Mouse (Mus musculus): Measurements from ENCODE around the gene Gm13124. TPM values are rescaled to one million over a fixed set of nuclear protein-coding genes. Genes with fewer than 3 reads are reported as not detected.
"Not testable (repeated sequence)": the region's sequence is repeated elsewhere in the genome, so short reads cannot be mapped to it uniquely, and the experiment has no call there.

The Gm13124 gene
- not detected in 2 replicates for polyA plus RNA-seq (2016; fragmentation: Nextera tagmentation; extraction: Ambion mirVana)

GRCm38 (mm10) chr4:144565034-144565433 is at the start of gene Gm13124:
Gm13124 (minus strand) TSS chr4:144565134.
- no peaks in the 10 kb centered on the region for H3K27me3 ChIP-seq (ENCODE audit: low read depth, poor library complexity, severe bottlenecking)
- no peak for DNase-seq (ENCODE audit: low spot score)
- WGBS, result 91% methylated on average over 1 of the region's 1 CpGs
- H3K4me1 ChIP-seq, result no peaks in the 10 kb centered on the region
- H3K36me3 ChIP-seq, result no peaks in the 10 kb centered on the region
- H3K9me3 ChIP-seq (replicated peaks), result no peaks in the 10 kb centered on the region
- no peak within 1 kb of the TSS for H3K27ac ChIP-seq
- no peak within 1 kb of the TSS for H3K4me3 ChIP-seq

GRCm38 (mm10) chr4:144614586-144614985 is 49.7 kb upstream of the Gm13124 start:
- no peak overlapping the region for H3K4me3 ChIP-seq
- no peaks in the 10 kb centered on the region for H3K9me3 ChIP-seq (replicated peaks)
- no peak for DNase-seq (ENCODE audit: low spot score)
- no peak overlapping the region for H3K27ac ChIP-seq
- no peaks in the 10 kb centered on the region for H3K36me3 ChIP-seq
- H3K27me3 ChIP-seq (ENCODE audit: low read depth, poor library complexity, severe bottlenecking), result no peaks in the 10 kb centered on the region
- H3K4me1 ChIP-seq, result no peaks in the 10 kb centered on the region
- 82% methylated on average over 1 of the region's 1 CpGs for WGBS

GRCm38 (mm10) chr4:144613407-144613806 is 48.5 kb upstream of the Gm13124 start, which contains the start of gene Aadacl4:
Aadacl4 (plus strand) TSS chr4:144613707.
- Histone ChIP-seq H3K9me3 (replicated peaks) (no peaks in the 10 kb centered on the region), H3K27me3 (ENCODE audit: low read depth, poor library complexity, severe bottlenecking) (no peaks in the 10 kb centered on the region), H3K4me3 (no peak within 1 kb of the TSS), H3K4me1 (no peaks in the 10 kb centered on the region), H3K36me3 (no peaks in the 10 kb centered on the region), H3K27ac (no peak within 1 kb of the TSS)
- DNase-seq (ENCODE audit: low spot score), result no peak
- 79% methylated on average over 1 of the region's 1 CpGs for WGBS

- Histone ChIP-seq H3K36me3 (no peaks in the 10 kb centered on the region), H3K4me1 (no peaks in the 10 kb centered on the region), H3K4me3 (no peak overlapping the region), H3K9me3 (replicated peaks) (0 out of 2 replicates have a peak, but pooled peaks cover 2% of the 10 kb centered on the region), H3K27ac (no peak overlapping the region), H3K27me3 (ENCODE audit: low read depth, poor library complexity, severe bottlenecking) (no peaks in the 10 kb centered on the region)
- DNase-seq (ENCODE audit: low spot score), result no peak
These were observed 27.9 kb upstream of the Gm13124 start for GRCm38 (mm10) chr4:144592790-144593189.

GRCm38 (mm10) chr4:144586207-144586606 is 21.3 kb upstream of the Gm13124 start:
- not testable (repeated sequence) for H3K4me1 ChIP-seq; H3K27ac ChIP-seq; H3K9me3 ChIP-seq (replicated peaks); H3K4me3 ChIP-seq; H3K27me3 ChIP-seq (ENCODE audit: low read depth, poor library complexity, severe bottlenecking); H3K36me3 ChIP-seq; DNase-seq (ENCODE audit: low spot score)
- WGBS, result 88% methylated on average over 13 of the region's 16 CpGs

GRCm38 (mm10) chr4:144567752-144568151 is 2.8 kb upstream of the Gm13124 start:
- no peak overlapping the region for H3K4me3 ChIP-seq
- no peaks in the 10 kb centered on the region for H3K9me3 ChIP-seq (replicated peaks)
- H3K27me3 ChIP-seq (ENCODE audit: low read depth, poor library complexity, severe bottlenecking), result no peaks in the 10 kb centered on the region
- DNase-seq (ENCODE audit: low spot score), result no peak
- no peaks in the 10 kb centered on the region for H3K36me3 ChIP-seq
- H3K4me1 ChIP-seq, result no peaks in the 10 kb centered on the region
- H3K27ac ChIP-seq, result no peak overlapping the region

- Histone ChIP-seq H3K27me3 (ENCODE audit: low read depth, poor library complexity, severe bottlenecking) (no peaks in the 10 kb centered on the region), H3K36me3 (no peaks in the 10 kb centered on the region), H3K27ac (no peak overlapping the region), H3K4me3 (no peak overlapping the region), H3K9me3 (replicated peaks) (no peaks in the 10 kb centered on the region), H3K4me1 (no peaks in the 10 kb centered on the region)
- 64% methylated on average over 2 of the region's 2 CpGs for WGBS
- DNase-seq (ENCODE audit: low spot score), result no peak
These were observed 3.7 kb downstream of the Gm13124 start for GRCm38 (mm10) chr4:144561205-144561604.

GRCm38 (mm10) chr4:144559792-144560191 is 5.1 kb downstream of the Gm13124 start:
- Histone ChIP-seq H3K4me3 (no peak overlapping the region), H3K36me3 (no peaks in the 10 kb centered on the region), H3K27ac (no peak overlapping the region), H3K4me1 (no peaks in the 10 kb centered on the region), H3K9me3 (replicated peaks) (no peaks in the 10 kb centered on the region), H3K27me3 (ENCODE audit: low read depth, poor library complexity, severe bottlenecking) (no peaks in the 10 kb centered on the region)
- DNase-seq (ENCODE audit: low spot score), result no peak

GRCm38 (mm10) chr4:144551156-144551555 is 13.8 kb downstream of the Gm13124 start:
- H3K27ac ChIP-seq, result no peak overlapping the region
- H3K4me3 ChIP-seq, result no peak overlapping the region
- H3K4me1 ChIP-seq, result no peaks in the 10 kb centered on the region
- no peak for DNase-seq (ENCODE audit: low spot score)
- H3K9me3 ChIP-seq (replicated peaks), result no peaks in the 10 kb centered on the region; the same call in 1 of the 2 replicates
- no peaks in the 10 kb centered on the region for H3K27me3 ChIP-seq (ENCODE audit: low read depth, poor library complexity, severe bottlenecking)
- no peaks in the 10 kb centered on the region for H3K36me3 ChIP-seq

- H3K4me1 ChIP-seq; H3K27ac ChIP-seq; DNase-seq (ENCODE audit: low spot score); H3K4me3 ChIP-seq; H3K27me3 ChIP-seq (ENCODE audit: low read depth, poor library complexity, severe bottlenecking); H3K9me3 ChIP-seq (replicated peaks); H3K36me3 ChIP-seq: not testable (repeated sequence)
- 92% methylated on average over 13 of the region's 13 CpGs for WGBS
These were observed 19.6 kb downstream of the Gm13124 start for GRCm38 (mm10) chr4:144545339-144545738.

GRCm38 (mm10) chr4:144544689-144545088 is 20.2 kb downstream of the Gm13124 start:
- Histone ChIP-seq H3K36me3 (no peaks in the 10 kb centered on the region), H3K4me1 (no peaks in the 10 kb centered on the region), H3K9me3 (replicated peaks) (no peaks in the 10 kb centered on the region; the same call in 1 of the 2 replicates), H3K27me3 (ENCODE audit: low read depth, poor library complexity, severe bottlenecking) (no peaks in the 10 kb centered on the region), H3K27ac (no peak overlapping the region), H3K4me3 (no peak overlapping the region)
- DNase-seq (ENCODE audit: low spot score), result no peak
- 94% methylated on average over 1 of the region's 1 CpGs for whole genome bisulfite sequencing

- no peaks in the 10 kb centered on the region for H3K27me3 ChIP-seq (ENCODE audit: low read depth, poor library complexity, severe bottlenecking)
These were observed 45.4 kb downstream of the Gm13124 start, which contains the start of gene 9430007A20Rik for GRCm38 (mm10) chr4:144519522-144519921. 9430007A20Rik (plus strand) TSS chr4:144519822.

GRCm38 (mm10) chr4:144506518-144506917 is 58.4 kb downstream of the Gm13124 start:
- Histone ChIP-seq H3K27ac (no peak overlapping the region), H3K4me1 (no peaks in the 10 kb centered on the region), H3K9me3 (replicated peaks) (no peaks in the 10 kb centered on the region; the same call in 1 of the 2 replicates), H3K27me3 (ENCODE audit: low read depth, poor library complexity, severe bottlenecking) (no peaks in the 10 kb centered on the region), H3K4me3 (no peak overlapping the region), H3K36me3 (no peaks in the 10 kb centered on the region)
- 90% methylated on average over 1 of the region's 1 CpGs for WGBS
- no peak for DNase-seq (ENCODE audit: low spot score)

More at GRCm38 (mm10) chr4:144519522-144519921, 45.4 kb downstream of the Gm13124 start, which contains the start of gene 9430007A20Rik:
- no peak within 1 kb of the TSS for H3K4me3 ChIP-seq
- no peaks in the 10 kb centered on the region for H3K9me3 ChIP-seq (replicated peaks)
- no peak for DNase-seq (ENCODE audit: low spot score)
- no peaks in the 10 kb centered on the region for H3K4me1 ChIP-seq
- no peaks in the 10 kb centered on the region for H3K36me3 ChIP-seq
- WGBS, result 84% methylated on average over 5 of the region's 5 CpGs
- no peak within 1 kb of the TSS for H3K27ac ChIP-seq
